Mouse (Mus musculus) CH12F3 (cell line): Measurements from ENCODE around the gene Ubtf.

Experiments used
- in situ Hi-C: fragments of 300-500 bp; cut with MboI; formaldehyde crosslinking; loops from 2 replicates; pipeline ENCODE4 v1.14.3; 2020; ENCODE audit warnings: low sequenced_read_pairs

The Ubtf gene

DNA sequence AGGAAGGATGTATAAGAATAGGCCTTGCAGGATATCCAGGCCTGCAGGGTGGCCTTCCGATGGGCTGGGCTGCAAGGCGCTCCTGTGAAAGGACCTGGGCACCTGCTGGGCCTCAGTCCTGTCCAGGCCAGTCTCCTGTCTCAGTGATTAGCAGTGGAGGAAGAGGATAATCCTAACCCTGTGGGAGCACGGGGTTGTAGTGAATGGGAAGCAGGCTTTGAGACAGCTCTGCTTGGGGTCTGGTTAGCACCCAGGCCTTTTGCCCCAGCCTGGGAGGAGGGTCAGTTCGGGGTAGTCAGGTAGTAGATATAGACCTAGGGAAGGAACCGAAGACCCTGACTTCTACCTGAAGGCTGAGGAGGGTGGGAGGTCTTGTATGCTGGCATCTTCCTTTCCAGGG lies 28.1 kb upstream of the Ubtf start:
- in situ Hi-C loops = no loop called here

DNA sequence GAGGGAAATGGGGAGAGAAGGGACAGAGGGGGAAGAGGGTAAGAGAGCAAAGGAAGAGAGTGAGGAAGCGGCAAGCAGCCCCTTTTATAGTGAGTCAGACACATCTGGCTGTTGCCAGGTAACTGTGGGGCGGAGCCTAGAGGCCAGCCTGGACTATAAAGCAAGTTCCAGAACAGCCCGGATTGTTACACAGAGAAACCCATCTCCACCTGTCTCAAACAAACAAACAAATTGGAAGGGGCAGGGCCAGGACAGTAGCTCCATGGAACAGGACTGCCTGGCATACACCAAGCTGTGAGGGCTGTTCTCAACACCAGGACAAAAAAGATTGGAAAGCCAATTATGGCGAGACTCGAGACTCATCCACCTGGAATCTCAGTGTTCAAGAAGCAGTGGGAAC lies 27.4 kb upstream of the Ubtf start:
- in situ Hi-C loops = no loop called here

- in situ Hi-C loops = no loop called here
Observed at GRCm38 (mm10) chr11:102344458-102344857, 24.9 kb upstream of the Ubtf start.

DNA sequence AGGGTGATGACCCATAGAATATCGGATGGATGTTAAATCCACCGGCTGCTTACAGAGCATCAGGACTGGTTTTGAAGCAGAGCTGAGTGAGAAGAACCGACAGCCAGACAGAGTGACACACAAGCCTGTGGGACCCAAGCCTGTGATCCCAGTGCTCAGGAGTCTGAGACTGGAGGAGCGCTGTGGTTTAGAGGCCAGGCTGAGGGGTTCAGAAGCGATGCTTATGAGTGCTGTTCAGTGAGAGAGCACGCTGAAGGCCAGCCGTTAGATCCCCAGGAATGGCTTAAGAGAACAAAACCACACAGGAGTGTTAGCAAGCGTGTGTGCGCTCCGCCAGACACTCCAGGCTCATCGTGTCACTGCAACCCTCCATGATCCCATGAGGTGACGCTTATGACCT lies 23.2 kb upstream of the Ubtf start:
- in situ Hi-C loops = no loop called here

- in situ Hi-C loops = no loop called here
Observed at GRCm38 (mm10) chr11:102341101-102341500, 21.6 kb upstream of the Ubtf start.

DNA sequence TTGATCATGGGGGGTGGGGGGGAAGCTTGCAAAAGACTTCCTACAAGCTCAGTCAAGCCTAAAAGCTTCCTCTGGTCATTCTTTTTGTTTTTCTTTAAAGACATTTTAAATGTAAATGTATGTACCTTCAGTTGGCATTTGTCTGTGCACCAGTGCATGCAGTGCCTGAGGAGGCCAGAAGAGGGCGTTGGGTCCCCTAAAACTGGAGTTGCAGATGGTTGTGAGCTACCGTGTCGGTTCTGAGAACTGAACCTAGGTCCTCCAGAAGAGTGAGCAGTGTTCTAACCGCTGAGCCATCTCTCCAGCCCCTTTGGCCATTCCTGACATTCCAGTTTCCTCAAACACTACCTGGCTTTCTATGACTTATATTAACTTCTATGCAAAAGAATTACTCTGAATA lies 20.1 kb upstream of the Ubtf start:
- in situ Hi-C loops = no loop called here

DNA sequence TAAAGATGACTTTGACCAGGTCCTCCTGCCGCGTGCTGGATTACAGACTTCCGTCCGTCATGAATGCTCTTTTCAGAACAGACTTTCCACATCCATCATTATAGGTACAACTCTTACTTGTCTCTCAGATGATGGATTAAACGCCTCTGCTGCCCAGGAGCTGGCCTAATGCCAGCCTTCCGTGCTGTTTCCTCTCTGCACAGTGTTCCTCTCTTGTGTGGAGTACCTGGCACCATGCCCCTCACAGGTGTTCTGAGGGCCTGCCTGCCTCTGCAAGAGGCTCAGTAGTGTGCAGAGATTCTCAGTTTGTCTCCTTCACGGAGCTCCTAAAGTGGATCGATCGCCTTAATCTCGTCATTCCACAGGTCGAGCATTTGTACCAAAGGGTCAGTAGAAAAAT lies 19.7 kb upstream of the Ubtf start:
- in situ Hi-C loops = no loop called here

DNA sequence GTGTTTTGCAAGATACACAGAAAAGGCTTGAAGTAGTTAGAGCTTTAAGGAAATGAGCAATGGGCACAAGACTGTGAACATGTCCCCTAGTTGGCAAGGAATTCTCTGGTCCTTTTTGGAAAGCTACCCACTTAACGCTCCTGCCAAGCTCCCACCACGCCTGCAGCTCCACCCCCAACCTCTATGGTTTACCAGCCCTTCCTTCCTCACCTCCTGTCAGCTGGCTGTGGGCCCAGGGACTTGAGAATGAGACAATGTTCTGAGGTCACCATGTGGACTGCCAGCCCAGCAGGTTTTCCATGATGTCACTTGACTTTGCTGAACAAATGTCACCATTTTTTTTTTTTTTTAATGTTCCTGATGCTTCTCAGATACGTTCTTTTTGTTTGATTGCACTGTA lies 19.0 kb upstream of the Ubtf start:
- in situ Hi-C loops = no loop called here

DNA sequence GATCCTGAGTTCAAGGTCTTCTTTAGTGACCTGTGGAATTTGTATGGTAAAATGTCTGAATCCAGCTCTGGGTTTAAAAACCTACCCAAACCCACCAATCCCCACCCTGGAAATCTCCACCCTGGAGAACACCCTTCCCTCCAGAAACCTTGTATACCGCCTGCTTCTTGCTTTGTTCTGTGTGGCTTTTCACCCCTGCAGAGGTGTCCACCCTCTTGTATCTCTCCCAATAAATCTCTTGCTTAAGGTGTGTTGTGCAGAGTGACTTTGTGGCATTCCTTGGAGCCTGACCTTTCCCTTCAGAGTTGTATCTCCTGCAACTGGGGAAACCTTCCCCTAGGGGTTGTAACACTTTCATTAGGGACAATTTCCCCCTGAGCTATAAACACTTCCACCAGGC lies 18.4 kb upstream of the Ubtf start:
- in situ Hi-C loops = no loop called here

DNA sequence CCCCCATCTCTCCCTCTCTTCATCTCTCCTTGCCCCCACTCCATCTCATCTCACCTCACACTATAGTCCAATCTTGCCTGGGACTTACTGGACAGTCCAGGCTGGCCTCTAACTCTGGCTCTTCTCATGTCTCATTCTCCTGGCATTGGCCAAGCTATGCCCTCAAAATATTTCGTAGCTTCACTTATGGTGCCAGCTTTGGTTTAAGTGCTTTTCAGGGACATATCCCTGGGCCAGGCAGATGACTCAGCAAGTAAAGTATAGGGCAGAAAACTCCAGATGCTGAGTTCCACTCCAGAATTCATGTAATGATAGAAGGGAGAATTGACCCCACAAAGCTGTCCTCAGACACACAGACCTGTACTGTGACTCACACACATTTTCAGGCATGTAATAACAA lies 16.6 kb upstream of the Ubtf start:
- in situ Hi-C loops = no loop called here

GRCm38 (mm10) chr11:102334973-102335700 lies 15.6 kb upstream of the Ubtf start:
- in situ Hi-C loops = no loop called here

- in situ Hi-C loops = no loop called here
Observed at GRCm38 (mm10) chr11:102334010-102334409, 14.5 kb upstream of the Ubtf start.

DNA sequence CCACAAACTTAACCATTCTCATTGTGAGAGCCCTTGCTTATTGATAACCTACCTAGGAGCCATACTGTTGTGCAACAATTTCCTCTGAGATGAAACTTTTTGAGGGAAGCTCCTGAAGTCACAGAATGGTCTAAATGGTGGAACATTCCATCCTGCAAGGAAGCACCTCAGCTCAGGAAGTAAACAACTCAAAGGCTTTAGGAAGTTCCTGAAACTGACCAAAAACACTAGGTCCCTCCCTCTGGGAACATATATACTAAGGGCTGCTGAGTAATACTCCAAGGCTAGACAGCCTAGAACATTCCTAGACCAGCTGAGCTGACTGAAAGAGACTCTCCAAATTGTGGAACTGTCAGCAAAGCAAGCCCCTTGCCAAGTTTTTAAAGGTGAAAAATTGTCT lies 13.5 kb upstream of the Ubtf start:
- in situ Hi-C loops = no loop called here

- in situ Hi-C loops = no loop called here
Observed at GRCm38 (mm10) chr11:102331806-102332205, 12.3 kb upstream of the Ubtf start.

DNA sequence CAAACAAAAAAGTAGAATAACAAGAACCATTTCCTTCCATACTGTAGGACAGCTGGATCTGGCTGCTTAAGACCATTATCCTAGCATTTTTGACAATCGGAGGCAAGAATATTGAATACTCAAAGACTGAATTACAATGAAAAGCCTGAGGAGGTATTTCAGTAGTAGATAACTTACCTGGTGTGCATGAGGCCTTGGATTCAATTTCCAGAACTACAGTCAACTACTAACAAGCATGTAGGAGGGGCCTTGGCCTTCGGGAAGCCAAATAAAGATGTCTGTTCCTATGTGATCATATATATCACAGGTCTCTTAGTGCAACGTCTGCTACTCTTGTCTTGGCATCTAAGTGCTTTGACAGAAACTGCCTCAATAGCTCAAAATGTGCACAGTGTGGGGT lies 10.5 kb upstream of the Ubtf start:
- in situ Hi-C loops = no loop called here

DNA sequence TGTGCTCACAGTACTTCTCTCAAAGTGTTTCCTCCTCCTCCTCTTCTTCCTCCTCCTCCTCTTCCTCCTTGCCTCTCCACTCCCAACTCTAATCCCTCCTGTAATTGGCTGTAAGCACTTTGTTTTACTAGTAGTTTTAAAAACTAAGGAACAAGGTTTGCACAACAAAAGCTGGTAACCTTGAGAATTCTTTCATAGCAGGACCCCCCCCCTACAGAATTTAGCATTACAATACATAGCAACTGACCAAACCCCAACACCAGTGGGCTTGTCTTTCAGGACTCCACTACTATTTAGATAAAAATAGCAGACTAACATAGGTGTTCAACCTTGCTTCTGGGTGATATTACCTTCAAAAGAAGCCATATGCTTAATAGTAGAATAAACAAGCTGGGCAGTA lies 10.0 kb upstream of the Ubtf start:
- in situ Hi-C loops = no loop called here

DNA sequence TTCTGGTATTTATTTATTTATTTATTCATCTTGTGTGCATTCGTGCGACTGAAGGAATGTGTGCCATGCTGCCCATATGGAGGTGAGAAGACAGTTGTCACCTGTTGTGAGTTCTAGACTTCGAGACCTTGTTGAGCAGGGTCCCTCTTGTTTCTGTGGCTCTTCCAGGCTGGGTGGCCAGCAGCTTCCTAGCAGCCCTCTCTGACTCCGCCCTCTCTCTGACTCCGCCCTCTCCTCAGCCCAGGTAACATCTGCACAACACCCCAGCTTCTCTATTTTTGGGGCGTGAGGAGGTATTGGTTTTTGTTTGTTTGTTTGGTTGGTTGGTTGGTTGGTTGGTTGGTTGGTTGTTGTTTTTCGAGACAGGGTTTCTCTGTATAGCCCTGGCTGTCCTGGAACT lies 8.3 kb upstream of the Ubtf start:
- in situ Hi-C loops = no loop called here

DNA sequence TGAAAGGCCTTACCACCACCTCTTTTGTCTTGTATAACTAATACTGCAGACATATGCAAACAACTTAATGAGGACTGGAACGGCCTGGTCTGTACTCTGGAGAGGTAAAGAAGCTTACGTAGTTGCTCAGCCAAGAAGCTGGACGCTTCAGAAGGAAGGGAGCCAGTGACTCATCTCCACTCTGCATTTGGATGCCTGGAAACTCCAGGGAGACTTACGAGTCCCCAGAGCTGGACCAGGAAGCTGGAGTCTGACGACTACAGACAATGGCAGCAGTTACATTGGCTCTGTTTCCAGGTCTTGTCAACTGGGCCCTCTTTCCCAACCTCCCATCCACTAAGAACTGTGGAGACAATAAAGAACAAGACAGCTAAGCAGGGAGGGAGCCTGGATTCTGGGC lies 7.7 kb upstream of the Ubtf start:
- in situ Hi-C loops = no loop called here

DNA sequence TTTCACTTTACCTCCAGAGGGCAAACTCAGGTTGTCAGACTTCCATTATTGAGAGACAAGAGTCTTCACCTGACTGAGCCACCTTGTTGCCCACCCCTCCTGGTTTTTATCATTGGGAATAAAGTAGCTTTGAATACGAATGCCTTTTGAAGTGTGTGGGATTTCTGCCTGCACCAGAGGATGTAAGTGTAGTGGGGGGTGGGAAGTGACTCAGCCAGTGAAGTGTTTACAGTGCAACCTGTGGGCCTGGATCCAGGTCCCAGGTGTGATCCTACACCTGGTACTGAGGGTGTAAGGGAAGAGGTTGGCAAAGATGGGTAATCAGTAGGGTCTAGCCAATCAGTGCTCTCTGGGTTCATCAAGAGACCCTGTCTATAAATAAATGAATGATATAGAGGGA lies 4.0 kb upstream of the Ubtf start:
- in situ Hi-C loops = loop anchor here (5.0 kb wide), 1 partner anchor 84 kb away; the partner anchor contains the start of gene Slc25a39

- in situ Hi-C loops = loop anchor here (5.0 kb wide), 1 partner anchor 85 kb away; the partner anchor contains the start of gene Slc25a39
Observed at GRCm38 (mm10) chr11:102321931-102322330, 2.4 kb upstream of the Ubtf start.

- in situ Hi-C loops = loop anchor here (5.0 kb wide), 1 partner anchor 87 kb away; the partner anchor contains the start of gene Slc25a39
Observed at GRCm38 (mm10) chr11:102320686-102321005, 1.1 kb upstream of the Ubtf start.

GRCm38 (mm10) chr11:102319941-102320685 lies 571 bp upstream of the Ubtf start:
- in situ Hi-C loops = loop anchor here (5.0 kb wide), 1 partner anchor 87 kb away; the partner anchor contains the start of gene Slc25a39
